Mouse (Mus musculus) limb, embryonic 11.5 days (tissue): ENCODE measurements around the gene Aars2. TPM values are rescaled to one million over a fixed set of nuclear protein-coding genes. Genes with fewer than 3 reads are reported as not detected.
A peak's percentile ranks its signal among the peaks of the same experiment; 100 is the strongest.

Source experiments
- ATAC-seq: fragments of 200-750 bp; cut with Nextera tagmentation; 2 replicates; pipeline ENCODE4 v1.8.0; 2017; ENCODE audit warnings: low read depth; ENCODE audit not compliant: insufficient number of reproducible peaks, low FRiP score, low TSS enrichment
- DNase-seq: peaks from one replicate; pipeline ENCODE4 v3.0.0-alpha.2; 2015; ENCODE audit warnings: low spot score
- H3K27ac ChIP-seq: fragments of 300-500 bp; sonication (generic); replicated peaks from 2 replicates; pipeline ENCODE4 v1.5.1; 2014; ENCODE audit warnings: low read depth, mild to moderate bottlenecking, low read length
- H3K27me3 ChIP-seq: fragments of 300-500 bp; sonication (generic); 2 replicates; pipeline ENCODE4 v1.6.1; 2014; ENCODE audit warnings: mild to moderate bottlenecking, low read length, mixed read lengths; ENCODE audit not compliant: control insufficient read depth, insufficient read depth
- H3K36me3 ChIP-seq: fragments of 300-500 bp; sonication (generic); 2 replicates; pipeline ENCODE4 v1.6.1; 2014; ENCODE audit warnings: mild to moderate bottlenecking, low read length, moderate library complexity, mixed read lengths; ENCODE audit not compliant: control insufficient read depth, insufficient read depth
- H3K4me1 ChIP-seq: fragments of 300-500 bp; sonication (generic); 2 replicates; pipeline ENCODE4 v1.6.1; 2014; ENCODE audit warnings: low read length, mixed read lengths; ENCODE audit not compliant: control insufficient read depth, insufficient read depth
- H3K4me2 ChIP-seq: fragments of 300-500 bp; sonication (generic); 2 replicates; pipeline ENCODE4 v1.6.1; 2014; ENCODE audit warnings: low read depth, mild to moderate bottlenecking, moderate library complexity; ENCODE audit not compliant: severe bottlenecking
- H3K4me3 ChIP-seq: fragments of 300-500 bp; sonication (generic); 2 replicates; pipeline ENCODE4 v1.5.1; 2014; ENCODE audit warnings: low read depth, low read length
- H3K9ac ChIP-seq: fragments of 300-500 bp; sonication (generic); 2 replicates; pipeline ENCODE4 v1.6.1; 2014; ENCODE audit warnings: mild to moderate bottlenecking, low read length
- H3K9me3 ChIP-seq: fragments of 300-500 bp; sonication (generic); 2 replicates; pipeline ENCODE4 v1.6.1; 2016; ENCODE audit warnings: low read length; ENCODE audit not compliant: control insufficient read depth
- WGBS: fragments of 180-500 bp; shearing (Covaris S2); extraction: QIAGEN DNeasy Blood & Tissue Kit; methylation state at CpG from one replicate; pipeline ENCODE4 v1.1.7; 2014; 5-methylcytosine and 5-hydroxymethylcytosine counted together
- polyA plus RNA-seq: library from polyadenylated mRNA; unstranded; fragments of >200 nt; fragmentation: Nextera tagmentation; extraction: Ambion mirVana; gene quantifications from 2 replicates; pipeline ENCODE4 v1.2.1, GENCODE M21; 2014

The Aars2 gene
- polyA plus RNA-seq, 1 experiment from 2014 or later, result 21.0 TPM

DNA sequence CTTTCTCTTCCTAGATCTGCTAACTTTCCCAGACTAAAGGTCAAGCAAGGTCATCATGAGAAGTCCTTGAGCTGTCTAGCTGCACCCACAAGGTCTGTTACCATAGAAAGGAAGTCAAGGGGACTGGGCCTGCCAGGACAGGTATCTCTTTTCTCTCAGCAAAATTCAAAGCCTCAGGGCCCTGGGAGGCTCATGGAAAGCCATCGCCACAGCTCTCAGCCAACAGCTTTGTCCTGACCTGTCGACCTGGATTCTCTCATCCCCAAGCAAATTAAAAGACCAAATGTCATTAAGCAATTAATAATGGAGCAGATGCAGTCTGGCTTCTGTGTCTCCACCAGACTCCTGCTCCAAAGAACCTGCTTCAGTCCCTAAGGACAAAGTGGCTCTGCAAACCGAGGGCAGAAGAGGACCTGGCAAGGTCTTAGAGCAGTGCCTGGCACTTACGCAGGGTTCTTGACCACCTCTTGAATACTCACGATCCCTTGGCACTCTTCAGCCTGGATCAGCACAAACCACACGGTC is 638 bp upstream of the Aars2 start:
- Histone ChIP-seq H3K9ac (no peak overlapping the region), H3K27me3 (no peaks in the 10 kb centered on the region), H3K9me3 (no peaks in the 10 kb centered on the region), H3K36me3 (peaks cover 5% of the 10 kb centered on the region; the same call in 1 of the 2 replicates), H3K4me2 (no peak overlapping the region), H3K4me1 (peaks cover 4% of the 10 kb centered on the region; the same call in 1 of the 2 replicates), H3K27ac (no peak overlapping the region), H3K4me3 (no peak overlapping the region)
- ATAC-seq (no peak), DNase-seq (no peak)
- WGBS, result 76% methylated on average over 6 of the region's 6 CpGs

GRCm38 (mm10) chr17:45510871-45511270 is 4.2 kb downstream of the Aars2 start:
- Histone ChIP-seq H3K27ac (no peak overlapping the region), H3K4me1 (peaks cover 4% of the 10 kb centered on the region; the same call in 1 of the 2 replicates), H3K4me2 (no peak overlapping the region), H3K4me3 (no peak overlapping the region), H3K9me3 (no peaks in the 10 kb centered on the region), H3K9ac (no peak overlapping the region), H3K27me3 (no peaks in the 10 kb centered on the region), H3K36me3 (peaks cover 5% of the 10 kb centered on the region; the same call in 1 of the 2 replicates)
- WGBS, result 95% methylated on average over 4 of the region's 4 CpGs
- DNase-seq (no peak), ATAC-seq (no peak)

DNA sequence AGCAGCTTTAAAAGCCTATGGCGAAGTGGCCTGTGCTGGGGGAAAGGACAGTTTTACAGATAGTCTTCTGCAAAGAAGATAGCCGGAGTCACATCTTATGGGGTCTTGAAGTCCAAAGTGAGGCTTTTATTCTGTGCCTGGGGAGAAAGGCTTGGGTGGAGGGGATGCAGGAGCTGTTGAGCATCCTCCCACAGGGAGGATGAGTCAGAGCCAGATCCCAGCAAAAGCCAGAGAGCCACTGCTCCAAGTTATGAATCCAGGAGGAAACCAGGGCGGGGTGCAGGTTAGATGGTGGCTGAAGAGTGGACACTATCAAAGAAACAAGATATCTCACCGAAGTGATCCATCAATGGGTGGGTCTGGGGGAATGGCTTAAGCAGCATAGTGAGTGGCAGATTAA is 5.1 kb downstream of the Aars2 start:
- Histone ChIP-seq H3K9ac (no peak overlapping the region), H3K4me3 (no peak overlapping the region), H3K36me3 (peaks cover 5% of the 10 kb centered on the region; the same call in 1 of the 2 replicates), H3K9me3 (no peaks in the 10 kb centered on the region), H3K27ac (no peak overlapping the region), H3K4me1 (peaks cover 4% of the 10 kb centered on the region; the same call in 1 of the 2 replicates), H3K4me2 (no peak overlapping the region), H3K27me3 (no peaks in the 10 kb centered on the region)
- ATAC-seq, result no peak
- no peak for DNase-seq
- 91% methylated on average over 4 of the region's 4 CpGs for WGBS

DNA sequence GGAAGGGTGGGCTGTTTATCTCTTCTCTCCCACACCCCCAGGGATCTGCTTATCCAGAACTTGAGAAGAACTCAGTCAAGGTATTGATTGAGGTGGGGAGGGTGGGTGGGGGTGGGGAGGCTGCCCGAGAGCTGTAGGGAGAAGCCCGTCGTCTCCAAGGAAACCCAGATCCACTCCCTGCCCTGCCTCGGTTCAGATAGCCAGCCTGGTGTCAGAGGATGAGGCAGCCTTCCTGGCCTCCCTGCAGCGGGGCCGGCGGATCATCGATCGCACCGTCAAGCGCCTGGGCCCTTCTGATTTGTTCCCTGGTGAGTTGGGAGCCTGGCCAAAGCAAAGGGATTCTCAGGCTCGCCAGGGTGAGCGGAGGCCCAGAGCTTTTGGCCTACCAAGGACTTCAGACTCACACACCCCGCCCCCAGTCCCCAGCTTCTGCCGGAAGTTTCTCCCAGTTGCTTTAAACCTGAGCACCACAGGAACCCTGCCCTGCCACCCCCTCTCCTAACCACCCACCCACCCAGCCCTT is 8.6 kb downstream of the Aars2 start:
- H3K4me2 ChIP-seq, result no peak overlapping the region
- no peaks in the 10 kb centered on the region for H3K9me3 ChIP-seq
- no peaks in the 10 kb centered on the region for H3K4me1 ChIP-seq
- ATAC-seq (no peak), DNase-seq (no peak)
- H3K9ac ChIP-seq, result no peak overlapping the region
- WGBS, result 61% methylated on average over 15 of the region's 15 CpGs
- H3K36me3 ChIP-seq, result no peaks in the 10 kb centered on the region
- no peak overlapping the region for H3K27ac ChIP-seq
- H3K4me3 ChIP-seq, result no peak overlapping the region
- H3K27me3 ChIP-seq, result no peaks in the 10 kb centered on the region

DNA sequence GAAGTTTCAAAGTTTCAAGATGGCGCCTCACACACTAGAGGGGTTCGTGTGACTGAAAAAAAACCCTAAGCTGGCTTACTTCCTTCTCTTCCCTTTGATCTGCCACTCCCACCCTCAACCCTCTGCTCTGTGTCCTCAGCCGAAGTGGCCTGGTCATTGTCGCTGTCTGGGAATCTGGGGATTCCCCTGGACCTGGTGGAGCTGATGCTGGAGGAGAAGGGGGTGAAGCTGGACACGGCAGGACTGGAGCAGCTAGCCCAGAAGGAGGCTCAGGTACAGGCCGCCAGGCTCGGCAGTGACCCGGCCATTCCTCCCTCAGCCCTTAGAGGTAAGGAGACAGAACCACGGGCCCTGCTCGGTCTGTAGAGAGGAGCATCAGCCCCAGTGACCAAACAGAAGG is 9.2 kb downstream of the Aars2 start:
- Histone ChIP-seq H3K36me3 (no peaks in the 10 kb centered on the region), H3K9ac (no peak overlapping the region), H3K4me1 (no peaks in the 10 kb centered on the region), H3K27me3 (no peaks in the 10 kb centered on the region), H3K4me2 (no peak overlapping the region), H3K9me3 (no peaks in the 10 kb centered on the region), H3K4me3 (no peak overlapping the region), H3K27ac (no peak overlapping the region)
- ATAC-seq (no peak), DNase-seq (no peak)
- WGBS, result 85% methylated on average over 10 of the region's 10 CpGs

- Histone ChIP-seq H3K36me3 (no peaks in the 10 kb centered on the region), H3K9me3 (no peaks in the 10 kb centered on the region), H3K27me3 (no peaks in the 10 kb centered on the region), H3K9ac (no peak overlapping the region), H3K27ac (no peak overlapping the region), H3K4me2 (no peak overlapping the region), H3K4me1 (no peaks in the 10 kb centered on the region), H3K4me3 (no peak overlapping the region)
- ATAC-seq, result no peak
- WGBS, result 59% methylated on average over 8 of the region's 8 CpGs
- peak; percentile 87 for DNase-seq
Observed at GRCm38 (mm10) chr17:45516488-45516887, 9.8 kb downstream of the Aars2 start.

DNA sequence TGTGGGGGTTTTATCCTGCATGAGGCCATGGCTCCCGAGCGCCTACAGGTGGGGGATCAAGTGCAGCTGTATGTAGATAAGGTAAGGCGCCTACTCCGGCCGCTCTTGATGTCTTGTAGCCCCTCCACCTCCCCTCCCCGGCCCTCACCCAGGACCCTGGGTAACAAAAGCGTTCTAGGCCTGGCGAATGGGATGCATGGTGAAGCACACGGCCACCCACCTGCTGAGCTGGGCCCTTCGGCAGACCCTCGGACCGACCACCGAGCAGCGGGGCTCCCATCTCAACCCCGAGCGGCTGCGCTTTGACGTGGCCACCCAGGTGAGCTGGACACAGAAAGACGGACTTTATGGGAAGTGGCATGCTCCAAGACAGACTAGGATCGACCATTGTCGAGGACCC is 10.5 kb downstream of the Aars2 start:
- Histone ChIP-seq H3K9me3 (no peaks in the 10 kb centered on the region), H3K27ac (no peak overlapping the region), H3K36me3 (no peaks in the 10 kb centered on the region), H3K4me3 (no peak overlapping the region), H3K4me2 (no peak overlapping the region), H3K4me1 (no peaks in the 10 kb centered on the region), H3K27me3 (no peaks in the 10 kb centered on the region), H3K9ac (no peak overlapping the region)
- DNase-seq (no peak), ATAC-seq (no peak)
- WGBS, result 93% methylated on average over 21 of the region's 21 CpGs

- Histone ChIP-seq H3K27ac (no peak overlapping the region), H3K4me1 (no peaks in the 10 kb centered on the region), H3K9me3 (no peaks in the 10 kb centered on the region), H3K4me3 (no peak overlapping the region), H3K36me3 (no peaks in the 10 kb centered on the region), H3K9ac (no peak overlapping the region), H3K27me3 (no peaks in the 10 kb centered on the region), H3K4me2 (no peak overlapping the region)
- 94% methylated on average over 27 of the region's 28 CpGs for WGBS
- ATAC-seq (no peak), DNase-seq (no peak)
Observed at GRCm38 (mm10) chr17:45517549-45518215, 11.0 kb downstream of the Aars2 start.
